Mouse (Mus musculus) 3T3-L1 (cell line): ENCODE results near the gene Ccl11.

ENCODE experiments used
- DNase-seq: peaks from one replicate; pipeline ENCODE4 v3.0.0-alpha.2; 2015; ENCODE audit warnings: low read depth, low spot score

The Ccl11 gene

GRCm38 (mm10) chr11:82047746-82048415 is 9.7 kb upstream of the Ccl11 start:
- DNase-seq, result peak; percentile 97

GRCm38 (mm10) chr11:82053849-82054248 is 3.8 kb upstream of the Ccl11 start:
- DNase-seq, result no peak

GRCm38 (mm10) chr11:82062226-82062625 is 4.6 kb downstream of the Ccl11 start:
- DNase-seq, result no peak

GRCm38 (mm10) chr11:82063454-82063853 is 5.8 kb downstream of the Ccl11 start:
- DNase-seq, result no peak

- DNase-seq, result peak; percentile 98
Observed at GRCm38 (mm10) chr11:82066953-82067571, 9.4 kb downstream of the Ccl11 start.

GRCm38 (mm10) chr11:82071076-82071475 is 13.5 kb downstream of the Ccl11 start:
- DNase-seq, result no peak

GRCm38 (mm10) chr11:82072374-82072773 is 14.8 kb downstream of the Ccl11 start:
- DNase-seq, result peak; percentile 63

- DNase-seq, result peak; percentile 50
Observed at GRCm38 (mm10) chr11:82072984-82073383, 15.4 kb downstream of the Ccl11 start.

GRCm38 (mm10) chr11:82073686-82074085 is 16.1 kb downstream of the Ccl11 start:
- peak; percentile 74 for DNase-seq

GRCm38 (mm10) chr11:82077031-82077430 is 19.4 kb downstream of the Ccl11 start:
- DNase-seq, result no peak

GRCm38 (mm10) chr11:82078136-82078730 is 20.6 kb downstream of the Ccl11 start:
- peak; percentile 75 for DNase-seq

GRCm38 (mm10) chr11:82080865-82081264 is 23.2 kb downstream of the Ccl11 start:
- DNase-seq, result peak; percentile 71

GRCm38 (mm10) chr11:82084360-82084759 is 26.7 kb downstream of the Ccl11 start:
- no peak for DNase-seq

GRCm38 (mm10) chr11:82099511-82100323 is 42.1 kb downstream of the Ccl11 start:
- no peak for DNase-seq

GRCm38 (mm10) chr11:82101087-82101486 is 43.5 kb downstream of the Ccl11 start:
- no peak for DNase-seq

- peak; percentile 13 for DNase-seq
Observed at GRCm38 (mm10) chr11:82101529-82101928, 43.9 kb downstream of the Ccl11 start, which contains the start of gene Ccl12. TSS of gene Ccl12 (plus strand) at chr11:82101845.

- peak; percentile 69 for DNase-seq
Observed at GRCm38 (mm10) chr11:82109611-82110010, 52.0 kb downstream of the Ccl11 start.

GRCm38 (mm10) chr11:82110372-82111248 is 53.0 kb downstream of the Ccl11 start:
- DNase-seq, result no peak
